Mouse (Mus musculus) layer of hippocampus, adult 18-20 months (tissue): ENCODE measurements around the gene Mtmr14. TPM values are rescaled to one million over a fixed set of nuclear protein-coding genes. Genes with fewer than 3 reads are reported as not detected.
A peak's percentile ranks its signal among the peaks of the same experiment; 100 is the strongest.

Source experiments
- DNase-seq, 2 experiments: peaks; one replicate each; pipeline ENCODE4 v3.0.0; 2022; ENCODE audit warnings: low spot score in 2 of 2
- long read RNA-seq: library from polyadenylated mRNA; stranded (forward); transcript quantifications from one replicate; pipeline ENCODE4 v2.0.0, GENCODE M21; 2021
- total RNA-seq, 2 experiments: library from RNA; stranded (reverse); gene quantifications; 2 replicates each; pipeline ENCODE4 v1.2.3; 2021

Mtmr14 gene
- 10 to 100 TPM; 12.6 to 13.3 TPM for total RNA-seq
- long read RNA-seq, transcript Mtmr14-201 (19 exons, 2,676 nt) = major isoform, 10 of 28 reads
- long read RNA-seq, partial matches to known transcripts = 0 of 28 reads
- long read RNA-seq, other reads (novel, unspliced or antisense) = 18 of 28 reads

- DNase-seq = peak; percentile 99
These were observed at the start of gene Mtmr14 for GRCm38 (mm10) chr6:113237542-113238270. Gene Mtmr14, plus strand, starts transcription at chr6:113237843.

DNA sequence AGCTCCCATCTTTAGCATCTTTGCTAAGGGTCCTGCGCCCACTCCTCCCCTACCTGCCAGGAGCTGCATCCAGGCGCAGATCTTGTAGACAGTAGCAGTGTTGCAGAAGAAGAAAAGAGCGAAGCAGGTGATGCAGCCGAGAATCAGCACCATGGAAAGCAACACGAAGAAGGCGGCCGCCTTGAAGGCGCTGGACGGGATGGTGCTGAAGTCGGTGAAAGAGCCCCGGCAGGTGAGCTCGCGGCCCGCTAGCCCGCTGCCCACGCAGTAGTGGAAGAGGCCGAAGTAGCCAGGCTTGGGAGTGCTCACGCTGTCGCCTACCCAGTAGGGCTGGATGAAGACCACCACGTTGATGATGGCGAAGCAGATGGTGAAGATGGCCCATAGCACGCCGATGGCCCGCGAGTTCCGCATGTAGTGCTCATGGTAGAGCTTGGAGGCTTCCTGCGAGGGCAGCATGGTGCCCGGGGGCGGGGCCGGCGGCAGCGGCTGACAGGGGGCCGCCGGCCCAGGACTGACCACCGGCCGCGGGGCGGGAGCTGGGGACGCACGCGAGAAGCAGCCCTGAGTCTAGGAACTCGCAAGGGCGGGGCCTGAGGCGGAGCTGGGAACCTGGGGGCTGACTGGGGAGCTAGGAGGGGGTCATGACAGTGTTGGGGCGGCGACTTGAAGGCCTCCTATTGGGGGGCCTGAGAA lies 43.7 kb upstream of the Mtmr14 start:
- peak in 1 of 2 experiments; percentile 32 for DNase-seq

DNA sequence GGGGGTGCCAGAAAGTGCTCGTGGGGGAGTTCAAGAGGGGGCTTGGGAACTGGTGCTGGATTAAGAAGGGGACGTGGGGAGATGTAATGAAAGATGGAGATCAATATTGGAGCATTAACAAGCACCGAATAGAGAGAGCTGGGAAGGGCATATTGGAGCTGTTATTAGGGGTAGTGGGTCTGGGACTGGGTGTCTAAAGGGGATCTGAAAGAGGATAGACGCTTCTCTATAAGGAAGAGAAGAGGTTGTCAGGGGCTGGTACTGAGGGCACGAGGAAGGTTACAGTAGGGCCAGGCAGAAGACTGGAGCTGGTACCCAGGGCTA lies 43.2 kb upstream of the Mtmr14 start:
- no peak for DNase-seq

DNA sequence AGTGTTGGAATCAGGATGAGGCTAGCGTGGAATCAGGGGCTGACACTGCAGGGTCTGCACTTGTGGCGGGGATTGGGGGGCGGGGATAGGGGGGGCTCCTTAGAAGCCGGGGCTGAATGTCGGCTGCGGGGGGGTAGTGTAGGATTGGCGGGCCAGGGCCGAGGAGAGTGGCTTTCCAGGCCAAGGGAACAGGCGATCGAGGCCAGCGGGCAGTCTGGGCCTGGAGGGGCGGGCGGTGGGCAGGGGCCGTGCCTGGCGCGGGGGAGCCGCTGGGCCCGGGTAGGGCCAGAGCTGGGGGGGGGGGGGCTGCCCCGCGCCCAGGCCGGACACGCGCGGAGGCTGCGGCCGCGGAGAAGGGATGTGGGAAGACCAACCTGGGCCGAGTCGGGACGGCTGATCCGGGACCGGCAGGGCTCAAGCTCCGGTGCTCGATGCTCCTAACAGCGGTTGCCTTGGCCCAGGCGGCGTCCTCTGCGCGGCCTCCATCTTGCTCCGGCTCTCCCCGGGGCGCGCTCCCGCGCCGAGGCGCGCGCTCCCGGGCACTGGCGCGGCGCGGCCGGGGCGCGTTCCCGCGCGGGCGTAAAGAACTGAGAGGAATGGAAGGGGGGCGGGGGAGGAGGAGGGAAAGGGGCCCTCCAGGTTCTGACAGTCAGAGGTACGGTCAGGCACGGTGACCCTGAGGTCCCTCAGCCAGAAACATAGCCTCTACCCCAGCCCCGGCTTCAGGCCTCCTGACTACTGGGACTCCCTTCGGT lies 42.6 kb upstream of the Mtmr14 start, which contains the start of gene Lhfpl4:
Gene Lhfpl4, minus strand, starts transcription at position 544 of the 755 bp plus-strand sequence.
- peak in 1 of 2 experiments; percentile 74 for DNase-seq

- peak in 1 of 2 experiments; percentile 28 for DNase-seq
These were observed 42.0 kb upstream of the Mtmr14 start for GRCm38 (mm10) chr6:113195596-113195992.

DNA sequence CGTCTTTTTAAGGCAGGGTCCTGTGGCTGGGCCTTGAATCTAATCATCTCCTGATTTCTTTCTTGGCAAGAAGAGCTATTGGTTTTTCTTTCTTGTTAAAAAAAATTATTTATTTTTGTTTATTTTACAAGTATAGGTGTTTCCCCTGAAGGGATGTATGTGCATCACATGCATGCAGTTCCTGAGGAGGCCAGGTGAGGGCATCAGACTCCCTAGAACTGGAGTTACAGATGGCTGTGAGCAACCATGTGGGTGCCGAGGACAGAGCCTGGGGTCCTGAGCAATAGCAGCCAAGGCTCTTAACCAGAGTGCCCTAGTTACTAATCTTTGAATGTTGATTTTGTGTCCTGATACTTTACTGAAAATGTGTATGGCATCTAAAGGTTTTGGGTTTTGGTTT lies 21.4 kb upstream of the Mtmr14 start:
- no peak for DNase-seq

GRCm38 (mm10) chr6:113225798-113226197 lies 11.8 kb upstream of the Mtmr14 start:
- DNase-seq = no peak

- no peak for DNase-seq
These were observed 10.9 kb upstream of the Mtmr14 start for GRCm38 (mm10) chr6:113226705-113227104.

DNA sequence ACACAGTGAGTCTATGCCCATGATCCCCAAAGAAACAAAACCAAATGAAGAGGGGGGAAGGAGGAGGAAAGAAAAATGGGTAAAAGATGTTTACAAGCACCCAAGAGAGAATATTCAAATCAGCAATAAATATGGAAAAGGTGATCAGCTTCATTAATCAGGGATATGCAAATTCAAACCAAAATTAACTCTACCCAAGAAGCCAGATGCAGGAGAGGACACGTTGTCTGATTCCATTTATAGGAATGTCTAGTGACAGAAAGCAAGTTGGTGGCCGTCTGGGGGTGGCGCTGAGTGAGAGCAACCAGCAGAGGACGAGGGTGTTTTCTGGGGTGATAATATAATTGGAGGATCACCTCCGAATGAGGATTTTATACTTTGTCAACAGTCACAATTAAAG lies 2.5 kb upstream of the Mtmr14 start:
- DNase-seq = peak in 1 of 2 experiments; percentile 22

GRCm38 (mm10) chr6:113238442-113238841 lies 799 bp downstream of the Mtmr14 start:
- DNase-seq = no peak

GRCm38 (mm10) chr6:113242753-113243152 lies 5.1 kb downstream of the Mtmr14 start:
- no peak for DNase-seq

DNA sequence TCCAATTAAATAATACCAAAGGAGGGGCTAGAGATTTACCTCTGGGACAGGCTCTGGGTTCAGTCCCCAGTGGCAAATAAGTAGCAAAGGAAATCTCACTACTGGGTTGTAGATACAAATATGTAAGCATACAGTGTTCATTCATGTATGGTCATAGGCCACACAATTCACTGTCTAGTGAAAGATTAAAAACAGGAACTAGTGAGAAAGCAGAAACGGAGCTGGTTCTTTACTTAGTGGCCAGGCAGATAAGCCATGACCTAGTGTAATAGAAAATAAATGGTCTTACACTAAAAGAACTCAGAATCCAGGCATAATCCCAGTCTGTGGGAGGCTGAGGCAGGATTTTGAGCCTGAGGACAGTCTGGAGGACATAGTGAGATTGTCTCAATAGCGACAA lies 7.9 kb downstream of the Mtmr14 start:
- DNase-seq = no peak

DNA sequence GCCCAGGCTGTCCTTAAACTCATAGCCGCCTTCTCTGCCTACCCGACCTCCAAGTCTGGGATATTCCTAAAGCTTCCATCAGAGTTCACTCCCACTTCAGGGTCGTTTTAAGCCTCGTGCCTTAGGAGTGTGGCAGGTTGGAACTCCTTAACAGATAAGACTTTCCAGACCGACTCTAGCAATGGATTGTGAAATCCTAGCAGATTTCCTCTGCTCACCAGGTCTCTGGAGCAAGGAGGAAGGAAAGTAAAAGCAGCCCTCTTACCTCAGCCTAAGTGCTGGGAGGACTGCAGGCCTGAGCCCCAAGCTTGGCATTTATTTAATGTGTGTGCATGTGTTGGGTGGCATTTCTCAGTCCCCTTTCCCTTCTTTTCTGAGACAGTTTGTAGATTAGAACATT lies 13.1 kb downstream of the Mtmr14 start:
- no peak for DNase-seq

DNA sequence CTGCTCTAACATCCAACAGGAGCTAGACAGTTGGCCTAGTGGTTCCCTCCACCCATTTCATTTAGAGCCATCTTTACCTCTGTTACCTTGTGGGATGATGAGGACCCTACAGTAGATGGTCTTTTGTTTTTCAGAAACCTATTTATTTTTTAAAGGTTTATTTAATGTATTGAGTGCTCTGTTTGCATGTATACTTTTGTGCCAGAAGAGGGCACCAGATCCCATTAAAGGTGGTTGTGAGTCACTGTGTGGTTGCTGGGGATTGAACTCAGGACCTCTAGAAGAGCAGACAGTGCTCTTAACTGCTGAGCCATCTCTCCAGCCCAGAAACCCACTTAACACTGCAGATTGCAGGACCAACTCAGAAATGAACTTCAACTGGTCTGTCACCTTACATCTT lies 14.3 kb downstream of the Mtmr14 start:
- no peak for DNase-seq

DNA sequence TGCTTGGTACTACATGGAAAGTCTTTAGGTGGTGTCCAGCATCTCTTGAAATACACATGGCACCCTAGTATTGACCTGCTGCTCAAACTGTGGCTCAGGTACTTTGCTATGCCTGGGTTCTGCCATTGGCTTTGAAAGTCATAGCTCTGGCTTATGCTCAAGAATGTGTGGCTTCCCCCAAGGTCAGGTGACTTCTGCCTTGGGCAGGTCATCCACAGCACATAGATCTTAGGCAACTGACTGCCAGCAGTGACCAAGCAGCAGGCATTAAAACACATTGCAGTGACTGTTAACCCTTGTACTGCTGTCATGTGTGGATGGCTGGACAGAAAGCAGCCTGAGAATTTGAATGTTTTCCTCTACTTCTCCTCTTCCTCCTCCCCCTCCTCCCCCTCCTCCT lies 17.3 kb downstream of the Mtmr14 start:
- DNase-seq = no peak

DNA sequence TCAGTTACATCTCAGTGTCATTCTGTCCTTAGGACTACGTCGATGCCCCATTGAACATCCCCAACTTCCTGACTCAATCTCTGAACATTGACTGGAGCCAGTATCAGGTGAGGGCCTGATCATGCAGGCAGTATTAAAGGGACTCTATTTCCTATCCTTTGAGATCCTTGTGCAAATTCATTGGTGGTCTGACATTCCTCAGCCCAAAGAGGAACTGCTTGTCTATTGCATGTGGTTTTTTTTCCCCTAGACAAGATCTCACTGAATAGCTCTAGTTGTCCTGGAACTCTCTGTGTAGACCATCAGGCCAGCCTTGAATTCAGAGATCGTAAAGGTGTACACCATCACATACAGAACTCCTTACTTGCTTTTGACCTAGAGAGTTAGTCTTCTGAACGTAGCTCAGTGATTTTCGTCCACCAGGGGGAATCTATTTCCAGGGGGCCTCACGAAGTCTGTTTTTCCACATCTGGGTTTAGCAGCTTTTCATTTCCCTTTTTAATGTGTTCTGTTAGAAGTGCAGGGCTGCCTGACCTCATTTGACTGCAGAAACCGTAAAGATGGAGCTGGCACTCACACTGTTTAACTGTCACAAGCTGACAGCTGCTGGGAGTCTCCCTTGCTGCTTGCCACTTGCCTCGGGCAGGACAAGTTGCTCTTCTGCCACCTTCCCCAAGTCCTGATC lies 23.7 kb downstream of the Mtmr14 start:
- no peak for DNase-seq

- no peak for DNase-seq
These were observed 25.9 kb downstream of the Mtmr14 start for GRCm38 (mm10) chr6:113263531-113263930.

GRCm38 (mm10) chr6:113264429-113264828 lies 26.8 kb downstream of the Mtmr14 start:
- DNase-seq = no peak

DNA sequence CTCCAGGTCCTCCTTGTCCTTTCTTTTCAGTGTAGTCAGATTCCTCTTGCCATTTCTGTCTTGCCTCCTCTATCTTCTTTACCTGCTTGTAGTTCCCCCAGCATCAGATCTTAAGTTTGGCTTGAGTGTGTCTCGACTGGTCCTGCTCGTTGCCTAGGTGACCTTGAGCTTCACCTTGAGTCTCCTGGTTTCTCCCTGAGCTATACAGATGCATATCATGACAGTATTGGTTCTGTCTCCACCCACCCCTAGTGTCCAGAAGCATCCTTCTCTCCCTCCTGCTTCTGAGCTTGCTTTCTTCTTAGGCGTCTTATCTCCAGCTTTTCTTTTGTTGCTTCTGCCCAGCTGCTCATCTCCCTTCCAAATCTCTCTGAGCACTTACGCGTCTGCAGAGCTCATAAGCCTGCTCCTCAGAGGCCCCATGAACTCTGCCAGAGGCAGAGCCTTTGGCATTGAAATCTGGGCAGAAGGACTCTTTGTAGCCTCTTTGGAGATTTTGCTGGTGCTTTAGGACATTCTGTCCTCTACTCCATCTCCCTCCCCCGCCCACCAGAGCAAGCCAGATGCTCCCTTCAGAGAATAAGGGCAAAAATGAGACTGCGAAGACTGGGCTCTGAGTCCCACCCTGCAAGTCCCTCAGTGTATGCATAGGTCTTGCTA lies 29.5 kb downstream of the Mtmr14 start:
- peak in 1 of 2 experiments; percentile 9 for DNase-seq

DNA sequence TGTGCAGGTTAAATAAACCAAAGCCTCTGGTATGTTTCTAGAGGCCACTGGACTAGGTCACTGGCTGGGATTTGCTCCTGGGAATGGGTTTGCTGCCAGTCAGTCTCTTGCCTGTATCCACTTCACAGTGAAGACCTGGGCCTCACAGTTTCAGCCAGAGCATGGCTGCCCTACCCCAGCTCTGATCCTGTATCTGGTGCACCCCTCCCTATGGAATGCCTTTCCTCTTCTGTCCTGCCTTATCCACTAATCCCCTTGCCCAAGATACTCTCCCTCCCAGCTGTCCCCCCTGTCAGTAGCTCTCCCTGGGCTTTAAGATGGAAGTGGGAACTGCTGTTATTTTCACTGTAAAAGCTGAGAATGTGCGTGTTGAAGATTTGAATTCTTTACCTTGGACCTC lies 30.3 kb downstream of the Mtmr14 start:
- DNase-seq = no peak

DNA sequence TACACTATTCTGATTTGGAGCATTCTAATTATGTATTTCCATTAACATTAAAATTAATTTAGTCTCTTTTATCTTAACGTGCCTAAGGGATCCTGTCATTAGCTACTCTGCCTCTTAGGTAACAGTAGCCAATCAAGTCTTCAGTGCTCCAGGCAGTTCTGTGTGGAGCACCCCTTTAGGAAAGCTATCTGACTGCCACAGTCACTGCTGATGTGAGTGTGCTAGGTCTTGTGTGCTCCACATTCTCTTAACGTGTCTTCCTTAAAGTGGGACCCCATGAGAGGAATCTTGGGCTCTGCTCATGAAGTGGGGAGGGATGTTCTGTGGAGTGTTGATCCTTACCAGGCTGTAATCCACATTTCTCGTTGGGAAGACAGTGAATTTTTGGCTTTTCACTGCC lies 34.7 kb downstream of the Mtmr14 start:
- no peak for DNase-seq
